Mouse (Mus musculus) embryonic facial prominence, embryonic 10.5 days (tissue): ENCODE results near the gene Slco6c1. TPM values are rescaled to one million over a fixed set of nuclear protein-coding genes. Genes with fewer than 3 reads are reported as not detected.

ENCODE experiments used
- DNase-seq: peaks from one replicate; pipeline ENCODE4 v3.0.0-alpha.2; 2017; ENCODE audit warnings: low spot score
- H3K27ac ChIP-seq: fragments of 300-500 bp; sonication (generic); replicated peaks from 2 replicates; pipeline ENCODE4 v1.5.1; 2016; ENCODE audit warnings: mild to moderate bottlenecking
- H3K27me3 ChIP-seq: fragments of 300-500 bp; sonication (generic); replicated peaks from 2 replicates; pipeline ENCODE4 v1.6.1; 2016; ENCODE audit warnings: low read depth, mild to moderate bottlenecking; ENCODE audit not compliant: poor library complexity, severe bottlenecking
- H3K36me3 ChIP-seq: fragments of 300-500 bp; sonication (generic); replicated peaks from 2 replicates; pipeline ENCODE4 v1.6.1; 2016; ENCODE audit warnings: mild to moderate bottlenecking, moderate library complexity
- H3K4me1 ChIP-seq: fragments of 300-500 bp; sonication (generic); 2 replicates; pipeline ENCODE4 v1.6.1; 2016
- H3K4me3 ChIP-seq: fragments of 300-500 bp; sonication (generic); 2 replicates; pipeline ENCODE4 v1.5.1; 2016; ENCODE audit warnings: mild to moderate bottlenecking, moderate library complexity
- H3K9me3 ChIP-seq: fragments of 300-500 bp; sonication (generic); 2 replicates; pipeline ENCODE4 v1.6.1; 2016; ENCODE audit warnings: mild to moderate bottlenecking
- WGBS: fragments of 180-500 bp; shearing (Covaris S2); methylation state at CpG from one replicate; pipeline ENCODE4 v1.1.7; 2016; 5-methylcytosine and 5-hydroxymethylcytosine counted together
- polyA plus RNA-seq: library from polyadenylated mRNA; unstranded; fragments of >200 nt; fragmentation: Nextera tagmentation; extraction: Ambion mirVana; gene quantifications from 2 replicates; pipeline ENCODE4 v1.2.1, GENCODE M21; 2016

The Slco6c1 gene
- polyA plus RNA-seq: not detected in 2 replicates

GRCm38 (mm10) chr1:97128201-97128600 is at the start of gene Slco6c1:
Slco6c1 (minus strand) TSS chr1:97128301.
- H3K4me1 ChIP-seq: no peaks in the 10 kb centered on the region
- H3K36me3 ChIP-seq: no peaks in the 10 kb centered on the region
- no peak within 1 kb of the TSS for H3K4me3 ChIP-seq
- 90% methylated on average over 6 of the region's 6 CpGs for WGBS
- no peaks in the 10 kb centered on the region for H3K27me3 ChIP-seq
- DNase-seq: no peak
- no peak within 1 kb of the TSS for H3K27ac ChIP-seq
- no peaks in the 10 kb centered on the region for H3K9me3 ChIP-seq

- no peaks in the 10 kb centered on the region for H3K36me3 ChIP-seq
- no peaks in the 10 kb centered on the region for H3K27me3 ChIP-seq
- no peak overlapping the region for H3K27ac ChIP-seq
- WGBS: 65% methylated on average over 1 of the region's 1 CpGs
- H3K4me3 ChIP-seq: no peak overlapping the region
- no peaks in the 10 kb centered on the region for H3K4me1 ChIP-seq
- no peaks in the 10 kb centered on the region for H3K9me3 ChIP-seq
- DNase-seq: no peak
These were observed 89.1 kb downstream of the Slco6c1 start for GRCm38 (mm10) chr1:97038982-97039381.

GRCm38 (mm10) chr1:97038548-97038947 is 89.6 kb downstream of the Slco6c1 start:
- Histone ChIP-seq H3K4me1 (no peaks in the 10 kb centered on the region), H3K27ac (no peak overlapping the region), H3K4me3 (no peak overlapping the region), H3K9me3 (no peaks in the 10 kb centered on the region), H3K27me3 (no peaks in the 10 kb centered on the region), H3K36me3 (no peaks in the 10 kb centered on the region)
- no peak for DNase-seq
- WGBS: 21% methylated on average over 2 of the region's 2 CpGs

- Histone ChIP-seq H3K4me3 (no peak overlapping the region), H3K4me1 (no peaks in the 10 kb centered on the region), H3K27me3 (no peaks in the 10 kb centered on the region), H3K36me3 (no peaks in the 10 kb centered on the region), H3K9me3 (no peaks in the 10 kb centered on the region), H3K27ac (no peak overlapping the region)
- no peak for DNase-seq
- WGBS: 75% methylated on average over 2 of the region's 2 CpGs
These were observed 90.1 kb downstream of the Slco6c1 start for GRCm38 (mm10) chr1:97037955-97038354.

- Histone ChIP-seq H3K36me3 (no peaks in the 10 kb centered on the region), H3K4me1 (no peaks in the 10 kb centered on the region), H3K27me3 (no peaks in the 10 kb centered on the region), H3K27ac (no peak overlapping the region), H3K4me3 (no peak overlapping the region), H3K9me3 (0 out of 2 replicates have a peak, but pooled peaks cover 2% of the 10 kb centered on the region)
- 90% methylated on average over 2 of the region's 2 CpGs for WGBS
- no peak for DNase-seq
These were observed 106.7 kb downstream of the Slco6c1 start for GRCm38 (mm10) chr1:97021388-97021787.

GRCm38 (mm10) chr1:97019404-97019803 is 108.7 kb downstream of the Slco6c1 start:
- H3K4me1 ChIP-seq: no peaks in the 10 kb centered on the region
- no peak overlapping the region for H3K27ac ChIP-seq
- H3K27me3 ChIP-seq: no peaks in the 10 kb centered on the region
- DNase-seq: no peak
- H3K9me3 ChIP-seq: 0 out of 2 replicates have a peak, but pooled peaks cover 2% of the 10 kb centered on the region
- no peak overlapping the region for H3K4me3 ChIP-seq
- no peaks in the 10 kb centered on the region for H3K36me3 ChIP-seq
- 66% methylated on average over 1 of the region's 1 CpGs for WGBS

GRCm38 (mm10) chr1:97018978-97019377 is 109.1 kb downstream of the Slco6c1 start:
- no peak overlapping the region for H3K4me3 ChIP-seq
- peak; percentile 16 for DNase-seq
- H3K36me3 ChIP-seq: no peaks in the 10 kb centered on the region
- 0 out of 2 replicates have a peak, but pooled peaks cover 2% of the 10 kb centered on the region for H3K9me3 ChIP-seq
- H3K27ac ChIP-seq: no peak overlapping the region
- no peaks in the 10 kb centered on the region for H3K4me1 ChIP-seq
- no peaks in the 10 kb centered on the region for H3K27me3 ChIP-seq
